Comparison of ENCODE assay signal across 16 mouse cellular contexts in the genomic region with DNA sequence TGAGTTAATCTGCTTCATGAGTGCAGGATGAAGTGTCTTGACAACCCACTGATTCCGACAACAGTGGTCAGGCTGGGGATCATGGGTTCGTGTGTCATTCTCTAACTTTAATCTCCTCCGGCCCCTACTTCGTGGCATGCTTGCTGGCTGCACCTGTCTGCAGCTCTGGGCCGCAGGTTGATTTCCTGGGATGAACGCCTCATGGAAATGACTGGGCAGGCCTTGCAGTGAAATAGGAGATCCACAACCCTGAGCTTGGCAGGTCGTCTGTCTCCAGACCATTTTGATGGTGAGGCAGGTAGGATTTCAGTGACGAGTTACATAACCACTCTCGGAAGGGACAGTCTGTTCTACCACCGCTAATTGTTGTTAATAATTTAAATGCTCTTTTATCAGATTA.
"Had no signal": no experiment of that assay in that cellular context is flagged by ENCODE, and none has a peak within 500 bp of the region (broad histone marks: within the 10 kb centered on the region; RNA-seq: fewer than 3 reads in every experiment).

No protein-coding gene starts in this region.

- H3K4me1 ChIP-seq: limb, embryonic 12.5 days; midbrain, embryonic 15.5 days; neural tube, embryonic 12.5 days; stomach, embryonic 15.5 days had no signal

- ATAC-seq: midbrain, embryonic 15.5 days had no signal

- H3K36me3 ChIP-seq: limb, embryonic 12.5 days; midbrain, embryonic 15.5 days; neural tube, embryonic 12.5 days; stomach, embryonic 15.5 days had no signal

- DNase-seq: kidney, adult 8-10 months; kidney, postnatal 25 days; layer of hippocampus, postnatal 36 days; liver; lung, embryonic 14.5 days; lung, postnatal 10 days; lung, postnatal 4 days; spleen, adult 18-20 months; thymus, adult 2 months; thymus, postnatal 25 days had no signal

- H3K9ac ChIP-seq: limb, embryonic 12.5 days; liver, embryonic 14.5 days; lung, embryonic 14.5 days; midbrain, embryonic 15.5 days; neural tube, embryonic 12.5 days; stomach, embryonic 15.5 days had no signal

- H3K9me3 ChIP-seq: limb, embryonic 12.5 days; midbrain, embryonic 15.5 days; neural tube, embryonic 12.5 days; stomach, embryonic 15.5 days had no signal

- H3K4me2 ChIP-seq: limb, embryonic 12.5 days; lung, embryonic 14.5 days; midbrain, embryonic 11.5 days; midbrain, embryonic 15.5 days; neural tube, embryonic 12.5 days; stomach, embryonic 15.5 days had no signal

- H3K27me3 ChIP-seq: limb, embryonic 12.5 days; midbrain, embryonic 15.5 days; neural tube, embryonic 12.5 days; stomach, embryonic 15.5 days had no signal

- H3K27ac ChIP-seq: limb, embryonic 12.5 days; liver, embryonic 14.5 days; midbrain, embryonic 15.5 days; neural tube, embryonic 12.5 days; stomach, embryonic 15.5 days had no signal

- H3K4me3 ChIP-seq: limb, embryonic 12.5 days; midbrain, embryonic 15.5 days; neural tube, embryonic 12.5 days; stomach, embryonic 15.5 days had no signal
